Mouse (Mus musculus) midbrain, postnatal 0 days (tissue): ENCODE results near the gene Tgfbr1. TPM values are rescaled to one million over a fixed set of nuclear protein-coding genes. Genes with fewer than 3 reads are reported as not detected.

Experiments
- ATAC-seq: fragments of 200-750 bp; cut with Nextera tagmentation; 2 replicates; pipeline ENCODE4 v1.8.0; 2017; ENCODE audit warnings: moderate number of reproducible peaks, mild to moderate bottlenecking, moderate TSS enrichment, moderate library complexity; ENCODE audit not compliant: low FRiP score
- DNase-seq: peaks from one replicate; pipeline ENCODE4 v3.0.0-alpha.2; 2015; ENCODE audit warnings: low spot score
- H3K27ac ChIP-seq: fragments of 300-500 bp; sonication (generic); 2 replicates; pipeline ENCODE4 v1.5.1; 2014; ENCODE audit warnings: low read depth, mild to moderate bottlenecking, low read length, mixed read lengths
- H3K27me3 ChIP-seq: fragments of 300-500 bp; sonication (generic); 2 replicates; pipeline ENCODE4 v1.6.1; 2014; ENCODE audit warnings: low read length, control low read depth, mixed read lengths; ENCODE audit not compliant: insufficient read depth
- H3K36me3 ChIP-seq: fragments of 300-500 bp; sonication (generic); 2 replicates; pipeline ENCODE4 v1.6.1; 2014; ENCODE audit warnings: low read length, control low read depth, mixed read lengths; ENCODE audit not compliant: insufficient read depth
- H3K4me1 ChIP-seq: fragments of 300-500 bp; sonication (generic); 2 replicates; pipeline ENCODE4 v1.6.1; 2014; ENCODE audit warnings: mild to moderate bottlenecking, control low read depth, antibody characterized with exemption, low read length, mixed read lengths; ENCODE audit not compliant: insufficient read depth
- H3K4me2 ChIP-seq: fragments of 300-500 bp; sonication (generic); 2 replicates; pipeline ENCODE4 v1.6.1; 2014; ENCODE audit warnings: low read depth, mild to moderate bottlenecking, low read length, mixed read lengths; ENCODE audit not compliant: poor library complexity, severe bottlenecking
- H3K4me3 ChIP-seq: fragments of 300-500 bp; sonication (generic); 2 replicates; pipeline ENCODE4 v1.5.1; 2014; ENCODE audit warnings: low read depth, mild to moderate bottlenecking, low read length, moderate library complexity
- H3K9ac ChIP-seq: fragments of 300-500 bp; sonication (generic); replicated peaks from 2 replicates; pipeline ENCODE4 v1.6.1; 2014; ENCODE audit warnings: mild to moderate bottlenecking, low read length, moderate library complexity, mixed read lengths; ENCODE audit not compliant: poor library complexity, severe bottlenecking
- H3K9me3 ChIP-seq: fragments of 300-500 bp; sonication (generic); 2 replicates; pipeline ENCODE4 v1.6.1; 2016; ENCODE audit warnings: low read length, control low read depth
- CTCF ChIP-seq: IDR thresholded peaks from 2 replicates; pipeline ENCODE4 v1.5.1; 2016; ENCODE audit warnings: antibody characterized with exemption, mild to moderate bottlenecking
- WGBS: fragments of 180-500 bp; shearing (Covaris S2); extraction: QIAGEN DNeasy Blood & Tissue Kit; methylation state at CpG from one replicate; pipeline ENCODE4 v1.1.7; 2014; 5-methylcytosine and 5-hydroxymethylcytosine counted together
- polyA plus RNA-seq: library from polyadenylated mRNA; unstranded; fragments of >200 nt; fragmentation: Nextera tagmentation; extraction: Ambion mirVana; gene quantifications from 2 replicates; pipeline ENCODE4 v1.2.1, GENCODE M21; 2015
- total RNA-seq: library from RNA; depleted of rRNA; stranded (reverse); fragments of >200 nt; gene quantifications from 2 replicates; pipeline ENCODE4 v1.2.3, GENCODE M21; 2014

The Tgfbr1 gene
- total and polyA plus RNA-seq, 2 experiments from 2014 or later, result 16.1 to 30.7 TPM

- Histone ChIP-seq H3K9ac (peak overlapping the region; percentile 87), H3K4me3 (peak overlapping the region; percentile 88), H3K36me3 (no peaks in the 10 kb centered on the region), H3K27me3 (no peaks in the 10 kb centered on the region), H3K9me3 (no peaks in the 10 kb centered on the region), H3K4me2 (peak overlapping the region; percentile 96), H3K27ac (no peak overlapping the region), H3K4me1 (peaks cover 5% of the 10 kb centered on the region; the same call in 1 of the 2 replicates)
- DNase-seq, result peak; percentile 31
- no peak; the same call in 1 of the 2 replicates for ATAC-seq
- WGBS, result under 1% methylated on average over 32 of the region's 32 CpGs
- no peak for TF ChIP-seq CTCF
Observed at GRCm38 (mm10) chr4:47352061-47352661, 861 bp upstream of the Tgfbr1 start.

GRCm38 (mm10) chr4:47353416-47354111 lies 542 bp downstream of the Tgfbr1 start:
- under 1% methylated on average over 46 of the region's 73 CpGs for WGBS
- DNase-seq, result peak; percentile 58
- Histone ChIP-seq H3K4me2 (peak overlapping the region; percentile 96), H3K4me3 (peak overlapping the region; percentile 88), H3K4me1 (peaks cover 5% of the 10 kb centered on the region; the same call in 1 of the 2 replicates), H3K27me3 (no peaks in the 10 kb centered on the region), H3K9me3 (no peaks in the 10 kb centered on the region), H3K36me3 (no peaks in the 10 kb centered on the region), H3K27ac (peak overlapping the region; percentile 77), H3K9ac (peak overlapping the region; percentile 87)
- ATAC-seq, result peak; percentile 69
- TF ChIP-seq CTCF, result no peak

GRCm38 (mm10) chr4:47354304-47354703 lies 1.3 kb downstream of the Tgfbr1 start:
- no peak for ATAC-seq
- Histone ChIP-seq H3K36me3 (no peaks in the 10 kb centered on the region), H3K27ac (no peak overlapping the region), H3K9me3 (no peaks in the 10 kb centered on the region), H3K4me1 (peaks cover 5% of the 10 kb centered on the region; the same call in 1 of the 2 replicates), H3K4me3 (peak overlapping the region; percentile 88), H3K27me3 (no peaks in the 10 kb centered on the region), H3K4me2 (peak overlapping the region; percentile 96), H3K9ac (peak overlapping the region; percentile 87; the same call in 1 of the 2 replicates)
- no peak for DNase-seq
- WGBS, result 28% methylated on average over 3 of the region's 3 CpGs
- TF ChIP-seq CTCF, result no peak

- DNase-seq (no peak), ATAC-seq (no peak)
- TF ChIP-seq CTCF, result no peak
- no peak overlapping the region for H3K4me2 ChIP-seq
- H3K36me3 ChIP-seq, result no peaks in the 10 kb centered on the region
- no peak overlapping the region for H3K4me3 ChIP-seq
- no peak overlapping the region for H3K27ac ChIP-seq
- no peaks in the 10 kb centered on the region for H3K27me3 ChIP-seq
- no peak overlapping the region for H3K9ac ChIP-seq
- H3K4me1 ChIP-seq, result no peaks in the 10 kb centered on the region
- no peaks in the 10 kb centered on the region for H3K9me3 ChIP-seq
- 72% methylated on average over 2 of the region's 2 CpGs for WGBS
Observed at GRCm38 (mm10) chr4:47362662-47363061, 9.6 kb downstream of the Tgfbr1 start.

GRCm38 (mm10) chr4:47363134-47363533 lies 10.1 kb downstream of the Tgfbr1 start:
- H3K9ac ChIP-seq, result no peak overlapping the region
- H3K27ac ChIP-seq, result no peak overlapping the region
- no peak for TF ChIP-seq CTCF
- no peaks in the 10 kb centered on the region for H3K27me3 ChIP-seq
- WGBS, result 38% methylated on average over 3 of the region's 3 CpGs
- no peak overlapping the region for H3K4me2 ChIP-seq
- ATAC-seq (no peak), DNase-seq (no peak)
- H3K36me3 ChIP-seq, result no peaks in the 10 kb centered on the region
- H3K4me3 ChIP-seq, result no peak overlapping the region
- H3K9me3 ChIP-seq, result no peaks in the 10 kb centered on the region
- H3K4me1 ChIP-seq, result no peaks in the 10 kb centered on the region

- Histone ChIP-seq H3K27me3 (no peaks in the 10 kb centered on the region), H3K27ac (no peak overlapping the region), H3K4me2 (no peak overlapping the region), H3K4me1 (no peaks in the 10 kb centered on the region), H3K9me3 (no peaks in the 10 kb centered on the region), H3K4me3 (no peak overlapping the region), H3K9ac (no peak overlapping the region), H3K36me3 (no peaks in the 10 kb centered on the region)
- ATAC-seq (no peak), DNase-seq (no peak)
- TF ChIP-seq CTCF, result no peak
- WGBS, result 93% methylated on average over 2 of the region's 2 CpGs
Observed at GRCm38 (mm10) chr4:47368717-47369116, 15.7 kb downstream of the Tgfbr1 start.
